Mouse (Mus musculus): Measurements from ENCODE around the gene Slc35a5. TPM values are rescaled to one million over a fixed set of nuclear protein-coding genes. Genes with fewer than 3 reads are reported as not detected.
A peak's percentile ranks its signal among the peaks of the same experiment; 100 is the strongest.

The Slc35a5 gene
- polyA plus RNA-seq, 1 experiment from 2014 or later, result 19.9 TPM

- Histone ChIP-seq H3K4me3 (ENCODE audit: low read depth, low read length) (no peak overlapping the region), H3K9me3 (ENCODE audit: control insufficient read depth) (no peaks in the 10 kb centered on the region), H3K9ac (ENCODE audit: low read depth, low read length) (no peak overlapping the region), H3K36me3 (ENCODE audit: control insufficient read depth, insufficient read depth) (no peaks in the 10 kb centered on the region), H3K4me2 (replicated peaks; ENCODE audit: low read depth) (no peak overlapping the region), H3K4me1 (replicated peaks; ENCODE audit: control insufficient read depth, insufficient read depth, low read length) (no peaks in the 10 kb centered on the region), H3K27ac (ENCODE audit: low read depth, low read length) (no peak overlapping the region), H3K27me3 (replicated peaks; ENCODE audit: control insufficient read depth, insufficient read depth, low read length) (no peaks in the 10 kb centered on the region)
- WGBS, result 71% methylated on average over 3 of the region's 3 CpGs
- TF ChIP-seq CTCF (IDR thresholded peaks at IDR 0.05; ENCODE audit: low read depth), result no peak
- no peak for ATAC-seq
These were observed 57.6 kb downstream of the Slc35a5 start for GRCm38 (mm10) chr16:45100892-45101291.

- Histone ChIP-seq H3K36me3 (ENCODE audit: control insufficient read depth, insufficient read depth) (no peaks in the 10 kb centered on the region), H3K27me3 (replicated peaks; ENCODE audit: control insufficient read depth, insufficient read depth, low read length) (no peaks in the 10 kb centered on the region), H3K4me2 (replicated peaks; ENCODE audit: low read depth) (peak overlapping the region; percentile 38; the same call in 1 of the 2 replicates), H3K9ac (ENCODE audit: low read depth, low read length) (no peak overlapping the region), H3K4me1 (replicated peaks; ENCODE audit: control insufficient read depth, insufficient read depth, low read length) (no peaks in the 10 kb centered on the region), H3K4me3 (ENCODE audit: low read depth, low read length) (no peak overlapping the region), H3K27ac (ENCODE audit: low read depth, low read length) (no peak overlapping the region), H3K9me3 (ENCODE audit: control insufficient read depth) (no peaks in the 10 kb centered on the region)
- no peak for TF ChIP-seq CTCF (IDR thresholded peaks at IDR 0.05; ENCODE audit: low read depth)
- ATAC-seq, result no peak
- WGBS, result 73% methylated on average over 6 of the region's 6 CpGs
These were observed 59.7 kb downstream of the Slc35a5 start for GRCm38 (mm10) chr16:45098886-45099210.

- WGBS, result 50% methylated on average over 10 of the region's 10 CpGs
- Histone ChIP-seq H3K9ac (ENCODE audit: low read depth, low read length) (no peak overlapping the region), H3K4me2 (replicated peaks; ENCODE audit: low read depth) (peak overlapping the region; percentile 38; the same call in 1 of the 2 replicates), H3K36me3 (ENCODE audit: control insufficient read depth, insufficient read depth) (no peaks in the 10 kb centered on the region), H3K27ac (ENCODE audit: low read depth, low read length) (no peak overlapping the region), H3K9me3 (ENCODE audit: control insufficient read depth) (no peaks in the 10 kb centered on the region), H3K27me3 (replicated peaks; ENCODE audit: control insufficient read depth, insufficient read depth, low read length) (no peaks in the 10 kb centered on the region), H3K4me1 (replicated peaks; ENCODE audit: control insufficient read depth, insufficient read depth, low read length) (no peaks in the 10 kb centered on the region), H3K4me3 (ENCODE audit: low read depth, low read length) (no peak overlapping the region)
- ATAC-seq, result no peak
- TF ChIP-seq CTCF (IDR thresholded peaks at IDR 0.05; ENCODE audit: low read depth), result no peak
These were observed 60.2 kb downstream of the Slc35a5 start for GRCm38 (mm10) chr16:45098186-45098885.

GRCm38 (mm10) chr16:45097467-45097866 is 61.0 kb downstream of the Slc35a5 start:
- no peak overlapping the region for H3K4me2 ChIP-seq (replicated peaks; ENCODE audit: low read depth)
- no peaks in the 10 kb centered on the region for H3K4me1 ChIP-seq (replicated peaks; ENCODE audit: control insufficient read depth, insufficient read depth, low read length)
- H3K27me3 ChIP-seq (replicated peaks; ENCODE audit: control insufficient read depth, insufficient read depth, low read length), result no peaks in the 10 kb centered on the region
- ATAC-seq, result no peak
- H3K4me3 ChIP-seq (ENCODE audit: low read depth, low read length), result no peak overlapping the region
- no peaks in the 10 kb centered on the region for H3K36me3 ChIP-seq (ENCODE audit: control insufficient read depth, insufficient read depth)
- WGBS, result 92% methylated on average over 2 of the region's 2 CpGs
- H3K27ac ChIP-seq (ENCODE audit: low read depth, low read length), result no peak overlapping the region
- no peaks in the 10 kb centered on the region for H3K9me3 ChIP-seq (ENCODE audit: control insufficient read depth)
- TF ChIP-seq CTCF (IDR thresholded peaks at IDR 0.05; ENCODE audit: low read depth), result no peak
- H3K9ac ChIP-seq (ENCODE audit: low read depth, low read length), result no peak overlapping the region

- no peak for TF ChIP-seq CTCF (IDR thresholded peaks at IDR 0.05; ENCODE audit: low read depth)
- WGBS, result 89% methylated on average over 26 of the region's 26 CpGs
- Histone ChIP-seq H3K4me1 (replicated peaks; ENCODE audit: control insufficient read depth, insufficient read depth, low read length) (no peaks in the 10 kb centered on the region), H3K27me3 (replicated peaks; ENCODE audit: control insufficient read depth, insufficient read depth, low read length) (no peaks in the 10 kb centered on the region), H3K27ac (ENCODE audit: low read depth, low read length) (no peak overlapping the region), H3K9me3 (ENCODE audit: control insufficient read depth) (no peaks in the 10 kb centered on the region), H3K9ac (ENCODE audit: low read depth, low read length) (no peak overlapping the region), H3K36me3 (ENCODE audit: control insufficient read depth, insufficient read depth) (no peaks in the 10 kb centered on the region), H3K4me3 (ENCODE audit: low read depth, low read length) (no peak overlapping the region), H3K4me2 (replicated peaks; ENCODE audit: low read depth) (no peak overlapping the region)
- ATAC-seq, result no peak
These were observed 62.7 kb downstream of the Slc35a5 start for GRCm38 (mm10) chr16:45095561-45096482.

- Histone ChIP-seq H3K4me1 (replicated peaks; ENCODE audit: control insufficient read depth, insufficient read depth, low read length) (no peaks in the 10 kb centered on the region), H3K4me3 (ENCODE audit: low read depth, low read length) (no peak overlapping the region), H3K9ac (ENCODE audit: low read depth, low read length) (no peak overlapping the region), H3K36me3 (ENCODE audit: control insufficient read depth, insufficient read depth) (no peaks in the 10 kb centered on the region), H3K27me3 (replicated peaks; ENCODE audit: control insufficient read depth, insufficient read depth, low read length) (no peaks in the 10 kb centered on the region), H3K27ac (ENCODE audit: low read depth, low read length) (no peak overlapping the region), H3K9me3 (ENCODE audit: control insufficient read depth) (no peaks in the 10 kb centered on the region), H3K4me2 (replicated peaks; ENCODE audit: low read depth) (peak overlapping the region; percentile 57; the same call in 1 of the 2 replicates)
- no peak for ATAC-seq
- TF ChIP-seq CTCF (IDR thresholded peaks at IDR 0.05; ENCODE audit: low read depth), result no peak
- WGBS, result 84% methylated on average over 13 of the region's 13 CpGs
These were observed 63.5 kb downstream of the Slc35a5 start for GRCm38 (mm10) chr16:45095030-45095429.

Data from intestine, postnatal 0 days (tissue).